Mouse (Mus musculus): ENCODE measurements at regions not wholly inside any gene's neighbourhood (a gene's known extent, or its start where the extent isn't known, plus 50 kb on each side); places are given as distances from the start of the nearest gene placed in this dataset.

DNA sequence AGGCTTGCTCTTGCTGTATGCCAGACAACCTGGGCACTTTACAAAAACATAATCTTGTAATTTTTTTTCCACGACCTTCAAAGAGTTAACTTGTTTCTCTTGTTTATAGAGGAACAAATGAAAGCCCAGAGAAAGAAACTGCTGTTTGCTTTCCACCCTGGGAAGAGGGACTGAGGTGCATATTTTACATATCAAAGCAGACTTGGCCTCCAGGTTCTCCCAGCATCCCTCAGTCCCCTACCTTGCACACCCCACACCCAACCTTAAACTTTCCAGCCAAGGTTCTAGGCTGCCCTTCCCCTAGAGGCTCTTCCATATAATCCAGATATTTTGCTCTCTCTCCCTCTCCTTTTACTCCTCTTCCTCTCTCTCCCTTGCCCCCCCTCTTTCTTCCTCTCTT lies 226.0 kb upstream of the Sall1 start:
- TF ChIP-seq CTCF (conservative IDR thresholded peaks at IDR 0.05; ENCODE audit: low read length), result no peak
- TF ChIP-seq POU5F1 (IDR thresholded peaks at IDR 0.05; ENCODE audit: borderline replicate concordance, low read length), result no peak

Data from E14TG2a.4 (cell line).